Mouse (Mus musculus) limb, embryonic 10.5 days (tissue): ENCODE data around the gene Ctxn1. TPM values are rescaled to one million over a fixed set of nuclear protein-coding genes. Genes with fewer than 3 reads are reported as not detected.
"Not testable (repeated sequence)": the region's sequence is repeated elsewhere in the genome, so short reads cannot be mapped to it uniquely, and the experiment has no call there.

ENCODE experiments used
- DNase-seq: peaks from one replicate; pipeline ENCODE4 v3.0.0-alpha.2; 2017; ENCODE audit warnings: low spot score
- H3K27ac ChIP-seq: fragments of 300-500 bp; sonication (generic); 2 replicates; pipeline ENCODE4 v1.5.1; 2016; ENCODE audit warnings: mild to moderate bottlenecking
- H3K27me3 ChIP-seq: fragments of 300-500 bp; sonication (generic); 2 replicates; pipeline ENCODE4 v1.6.1; 2016; ENCODE audit warnings: low read depth, mild to moderate bottlenecking; ENCODE audit not compliant: poor library complexity, severe bottlenecking
- H3K36me3 ChIP-seq: fragments of 300-500 bp; sonication (generic); 2 replicates; pipeline ENCODE4 v1.6.1; 2016; ENCODE audit warnings: mild to moderate bottlenecking, moderate library complexity
- H3K4me1 ChIP-seq: fragments of 300-500 bp; sonication (generic); 2 replicates; pipeline ENCODE4 v1.6.1; 2016
- H3K4me3 ChIP-seq: fragments of 300-500 bp; sonication (generic); 2 replicates; pipeline ENCODE4 v1.5.1; 2016; ENCODE audit warnings: mild to moderate bottlenecking, moderate library complexity
- H3K9me3 ChIP-seq: fragments of 300-500 bp; sonication (generic); replicated peaks from 2 replicates; pipeline ENCODE4 v1.6.1; 2016; ENCODE audit warnings: mild to moderate bottlenecking
- WGBS: fragments of 180-500 bp; shearing (Covaris S2); methylation state at CpG from one replicate; pipeline ENCODE4 v1.1.7; 2016; 5-methylcytosine and 5-hydroxymethylcytosine counted together
- polyA plus RNA-seq: library from polyadenylated mRNA; unstranded; fragments of >200 nt; fragmentation: Nextera tagmentation; extraction: Ambion mirVana; gene quantifications from 2 replicates; pipeline ENCODE4 v1.2.1, GENCODE M21; 2016

Gene Ctxn1
- polyA plus RNA-seq, 1 experiment from 2014 or later = 132 TPM

DNA sequence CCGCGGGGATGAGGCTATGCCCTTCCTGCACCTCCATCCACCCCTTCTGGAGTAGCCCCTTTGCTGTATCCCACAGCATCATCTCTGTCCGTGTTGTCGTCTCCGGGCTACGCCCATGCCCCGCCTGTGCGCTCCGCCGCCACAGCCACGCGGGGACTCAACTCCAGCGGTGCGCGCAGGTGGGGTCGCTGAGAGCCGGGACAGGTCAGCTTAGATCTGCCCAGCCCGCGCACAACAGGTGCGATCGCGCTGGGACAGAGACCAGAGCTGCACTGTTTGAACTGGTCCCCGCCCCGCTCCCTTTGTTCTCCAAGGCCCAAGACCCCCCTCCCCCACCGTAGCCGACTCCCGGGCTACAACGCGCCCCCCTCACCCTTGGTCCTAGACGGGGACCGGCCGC lies 396 bp downstream of the Ctxn1 start:
- Histone ChIP-seq H3K4me1 (peaks cover 43% of the 10 kb centered on the region), H3K36me3 (peaks cover 81% of the 10 kb centered on the region), H3K4me3 (peak overlapping the region; percentile 90), H3K27me3 (no peaks in the 10 kb centered on the region), H3K9me3 (no peaks in the 10 kb centered on the region), H3K27ac (peak overlapping the region; percentile 99)
- WGBS = under 1% methylated on average over 32 of the region's 32 CpGs
- DNase-seq = no peak

GRCm38 (mm10) chr8:4258233-4258632 lies 841 bp downstream of the Ctxn1 start:
- Histone ChIP-seq H3K4me1 (peaks cover 47% of the 10 kb centered on the region), H3K9me3 (no peaks in the 10 kb centered on the region), H3K36me3 (peaks cover 77% of the 10 kb centered on the region), H3K4me3 (peak overlapping the region; percentile 90), H3K27ac (peak overlapping the region; percentile 99), H3K27me3 (no peaks in the 10 kb centered on the region)
- WGBS = 2% methylated on average over 35 of the region's 35 CpGs
- DNase-seq = peak; percentile 94

- peak overlapping the region; percentile 99 for H3K27ac ChIP-seq
- peaks cover 47% of the 10 kb centered on the region for H3K4me1 ChIP-seq
- 83% methylated on average over 4 of the region's 4 CpGs for WGBS
- H3K36me3 ChIP-seq = peaks cover 68% of the 10 kb centered on the region
- DNase-seq = no peak
- no peaks in the 10 kb centered on the region for H3K9me3 ChIP-seq
- peak overlapping the region; percentile 90 for H3K4me3 ChIP-seq
- no peaks in the 10 kb centered on the region for H3K27me3 ChIP-seq
Observed at GRCm38 (mm10) chr8:4257350-4257749, 1.7 kb downstream of the Ctxn1 start.

GRCm38 (mm10) chr8:4256911-4257310 lies 2.2 kb downstream of the Ctxn1 start:
- DNase-seq = no peak
- H3K4me1 ChIP-seq = peaks cover 47% of the 10 kb centered on the region
- H3K36me3 ChIP-seq = peaks cover 63% of the 10 kb centered on the region
- 77% methylated on average over 4 of the region's 4 CpGs for WGBS
- no peaks in the 10 kb centered on the region for H3K27me3 ChIP-seq
- 0 out of 2 replicates have a peak overlapping the region, but pooled peaks have one; percentile 90 for H3K4me3 ChIP-seq
- no peak overlapping the region for H3K27ac ChIP-seq
- no peaks in the 10 kb centered on the region for H3K9me3 ChIP-seq

GRCm38 (mm10) chr8:4255471-4255870 lies 3.6 kb downstream of the Ctxn1 start:
- H3K27ac ChIP-seq, DNase-seq, H3K9me3 ChIP-seq, H3K4me3 ChIP-seq, H3K27me3 ChIP-seq: not testable (repeated sequence)
- WGBS = 87% methylated on average over 7 of the region's 7 CpGs
- Histone ChIP-seq H3K36me3 (peaks cover 49% of the 10 kb centered on the region), H3K4me1 (peaks cover 50% of the 10 kb centered on the region)

DNA sequence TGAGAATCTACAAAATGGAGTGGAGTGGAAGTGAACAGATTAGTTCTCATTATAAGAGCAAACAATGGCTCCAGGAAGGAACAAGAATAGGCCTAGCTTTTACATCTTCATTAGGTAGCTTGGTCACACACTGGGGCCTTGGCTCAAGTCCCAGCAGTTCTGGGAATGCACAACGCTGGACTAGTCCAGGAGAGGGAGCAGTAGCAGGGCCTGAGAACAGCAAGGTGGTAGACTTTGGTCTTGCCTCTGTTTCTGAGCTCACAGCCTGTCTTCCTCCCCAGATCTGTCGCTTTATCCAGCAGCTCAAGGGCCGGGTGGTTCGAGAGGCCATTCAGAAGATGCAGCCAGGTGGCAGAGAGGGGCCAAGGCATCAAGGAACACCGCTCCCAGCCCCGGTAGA lies 5.1 kb downstream of the Ctxn1 start:
- 77% methylated on average over 6 of the region's 6 CpGs for WGBS

GRCm38 (mm10) chr8:4252934-4253841 lies 5.9 kb downstream of the Ctxn1 start, which contains the start of gene Snapc2:
Snapc2 (plus strand) TSS chr8:4253080.
- peak within 1 kb of the TSS; percentile 91 for H3K4me3 ChIP-seq
- H3K4me1 ChIP-seq = peaks cover 53% of the 10 kb centered on the region
- H3K36me3 ChIP-seq = peaks cover 54% of the 10 kb centered on the region
- H3K9me3 ChIP-seq = no peaks in the 10 kb centered on the region
- peak within 1 kb of the TSS; percentile 95 for H3K27ac ChIP-seq
- WGBS = under 1% methylated on average over 69 of the region's 69 CpGs
- H3K27me3 ChIP-seq = 0 out of 2 replicates have a peak, but pooled peaks cover 10% of the 10 kb centered on the region
- peak; percentile 97 for DNase-seq

More for the DNA sequence above, 5.1 kb downstream of the Ctxn1 start:
- H3K9me3 ChIP-seq = no peaks in the 10 kb centered on the region
- H3K4me1 ChIP-seq = peaks cover 48% of the 10 kb centered on the region
- DNase-seq = no peak
- 0 out of 2 replicates have a peak overlapping the region, but pooled peaks have one; percentile 95 for H3K27ac ChIP-seq
- 0 out of 2 replicates have a peak, but pooled peaks cover 10% of the 10 kb centered on the region for H3K27me3 ChIP-seq
- peak overlapping the region; percentile 91 for H3K4me3 ChIP-seq
- H3K36me3 ChIP-seq = peaks cover 52% of the 10 kb centered on the region

- peak overlapping the region; percentile 95 for H3K27ac ChIP-seq
- peak overlapping the region; percentile 91 for H3K4me3 ChIP-seq
- no peak for DNase-seq
- H3K27me3 ChIP-seq = 0 out of 2 replicates have a peak, but pooled peaks cover 10% of the 10 kb centered on the region
- no peaks in the 10 kb centered on the region for H3K9me3 ChIP-seq
- H3K36me3 ChIP-seq = peaks cover 56% of the 10 kb centered on the region
- WGBS = 48% methylated on average over 8 of the region's 8 CpGs
- peaks cover 44% of the 10 kb centered on the region for H3K4me1 ChIP-seq
Observed at GRCm38 (mm10) chr8:4252116-4252760, 6.8 kb downstream of the Ctxn1 start.

DNA sequence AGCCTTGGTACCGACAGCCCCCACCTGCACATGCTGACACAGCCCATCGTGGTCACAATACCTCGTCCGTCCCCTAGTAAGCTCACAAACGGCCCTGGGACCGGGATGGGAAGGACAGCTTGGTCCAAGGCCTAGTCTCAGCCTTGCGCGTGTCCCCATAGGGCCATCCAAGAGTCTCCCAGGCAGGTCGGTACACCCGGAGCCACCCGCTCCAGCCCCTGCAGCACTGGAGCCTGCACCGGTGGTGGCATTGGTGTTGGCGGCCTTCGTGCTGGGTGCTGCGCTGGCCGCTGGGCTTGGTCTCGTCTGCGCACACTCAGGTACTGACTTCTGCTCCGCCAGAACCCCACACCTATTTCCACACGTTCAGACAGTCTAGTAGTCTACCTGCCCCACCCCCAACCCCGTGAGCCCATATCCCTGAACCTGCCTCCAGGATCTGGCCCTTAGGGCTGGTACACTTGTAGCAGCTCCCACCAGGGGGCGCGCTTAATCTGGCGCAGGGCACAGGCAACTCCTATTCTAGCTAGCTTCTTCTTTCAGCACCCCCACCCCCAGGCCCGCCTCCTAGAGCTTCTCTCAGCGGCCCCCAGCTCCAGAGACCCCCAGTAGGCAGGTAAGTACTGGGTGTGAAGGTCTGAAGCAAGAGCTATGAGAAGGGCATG lies 8.6 kb downstream of the Ctxn1 start:
- 30% methylated on average over 26 of the region's 26 CpGs for WGBS
- Histone ChIP-seq H3K27me3 (0 out of 2 replicates have a peak, but pooled peaks cover 10% of the 10 kb centered on the region), H3K4me3 (no peak overlapping the region), H3K36me3 (peaks cover 56% of the 10 kb centered on the region), H3K27ac (peak overlapping the region; percentile 28; the same call in 1 of the 2 replicates), H3K4me1 (peaks cover 36% of the 10 kb centered on the region), H3K9me3 (no peaks in the 10 kb centered on the region)
- DNase-seq = peak; percentile 87

GRCm38 (mm10) chr8:4249213-4249612 lies 9.9 kb downstream of the Ctxn1 start:
- peak overlapping the region; percentile 29 for H3K4me3 ChIP-seq
- H3K9me3 ChIP-seq = no peaks in the 10 kb centered on the region
- H3K27me3 ChIP-seq = 0 out of 2 replicates have a peak, but pooled peaks cover 10% of the 10 kb centered on the region
- peaks cover 32% of the 10 kb centered on the region for H3K4me1 ChIP-seq
- peak overlapping the region; percentile 59 for H3K27ac ChIP-seq
- DNase-seq = peak; percentile 72
- WGBS = 12% methylated on average over 29 of the region's 29 CpGs
- H3K36me3 ChIP-seq = peaks cover 56% of the 10 kb centered on the region

GRCm38 (mm10) chr8:4247951-4248540 lies 11.0 kb downstream of the Ctxn1 start, which contains the start of gene Tgfbr3l:
Tgfbr3l (plus strand) TSS chr8:4248214.
- peaks cover 66% of the 10 kb centered on the region for H3K36me3 ChIP-seq
- no peaks in the 10 kb centered on the region for H3K9me3 ChIP-seq
- peaks cover 24% of the 10 kb centered on the region for H3K4me1 ChIP-seq
- 84% methylated on average over 15 of the region's 15 CpGs for WGBS
- peak within 1 kb of the TSS; percentile 59; the same call in 1 of the 2 replicates for H3K27ac ChIP-seq
- H3K4me3 ChIP-seq = peak within 1 kb of the TSS; percentile 7; the same call in 1 of the 2 replicates
- no peak for DNase-seq
- 0 out of 2 replicates have a peak, but pooled peaks cover 10% of the 10 kb centered on the region for H3K27me3 ChIP-seq

GRCm38 (mm10) chr8:4247241-4247640 lies 11.8 kb downstream of the Ctxn1 start:
- no peak overlapping the region for H3K4me3 ChIP-seq
- WGBS = 92% methylated on average over 8 of the region's 8 CpGs
- H3K36me3 ChIP-seq = peaks cover 74% of the 10 kb centered on the region
- DNase-seq = no peak
- no peak overlapping the region for H3K27ac ChIP-seq
- no peaks in the 10 kb centered on the region for H3K9me3 ChIP-seq
- H3K4me1 ChIP-seq = peaks cover 24% of the 10 kb centered on the region
- 0 out of 2 replicates have a peak, but pooled peaks cover 10% of the 10 kb centered on the region for H3K27me3 ChIP-seq
